Mouse (Mus musculus) adrenal gland, postnatal 4 days (tissue): ENCODE measurements around the gene Prss29. TPM values are rescaled to one million over a fixed set of nuclear protein-coding genes. Genes with fewer than 3 reads are reported as not detected.

Source experiments
- DNase-seq, 2 experiments: peaks; one replicate each; pipeline ENCODE4 v3.0.0; 2021 to 2022; ENCODE audit warnings: low spot score in 2 of 2, mixed read lengths in 2 of 2
- total RNA-seq, 2 experiments: library from RNA; stranded (reverse); gene quantifications; 2 replicates each; pipeline ENCODE4 v1.2.3; 2021

Gene Prss29
- total RNA-seq, 2 experiments from 2014 or later = not detected

- DNase-seq = no peak
Measured at GRCm38 (mm10) chr17:25341490-25341889, 23.0 kb downstream of the Prss29 start.

GRCm38 (mm10) chr17:25345462-25345861, 27.0 kb downstream of the Prss29 start, which contains the start of gene Tpsab1:
Tpsab1 (minus strand) TSS chr17:25345562.
- DNase-seq = no peak

- no peak for DNase-seq
Measured at GRCm38 (mm10) chr17:25361291-25361690, 42.8 kb downstream of the Prss29 start.

GRCm38 (mm10) chr17:25363726-25364125, 45.3 kb downstream of the Prss29 start:
- no peak for DNase-seq

GRCm38 (mm10) chr17:25366005-25366404, 47.6 kb downstream of the Prss29 start, which contains the start of gene Tpsb2:
Tpsb2 (plus strand) TSS chr17:25366305.
- no peak for DNase-seq

GRCm38 (mm10) chr17:25368973-25369372, 50.5 kb downstream of the Prss29 start, which contains the start of gene Tpsg1:
Tpsg1 (plus strand) TSS chr17:25369273.
- DNase-seq = no peak

Other genes starting within 250 kb of the Prss29 start
- 10 to 100 TPM; 25.5 to 26.4 TPM for gene Tmem204, start 235.1 kb upstream of the Prss29 start, total RNA-seq
- 10 to 100 TPM; 30.3 to 35.1 TPM for gene Telo2, start 202.7 kb upstream of the Prss29 start, total RNA-seq
- gene Ptx4, start 197.9 kb upstream of the Prss29 start, total RNA-seq = under 1 TPM; 0.36 to 0.76 TPM
- gene Clcn7, start 185.3 kb upstream of the Prss29 start, total RNA-seq = 10 to 100 TPM; 34.6 to 38.6 TPM
- under 1 TPM; 0.20 to 0.25 TPM for gene Ccdc154, start 156.2 kb upstream of the Prss29 start, total RNA-seq
- gene Gm38655, start 143.2 kb upstream of the Prss29 start, total RNA-seq = under 1 TPM; 0.45 to 0.48 TPM
- 10 to 100 TPM; 17.7 to 18.3 TPM for gene BC003965, start 134.1 kb upstream of the Prss29 start, total RNA-seq
- 10 to 100 TPM; 20.8 to 21.6 TPM for gene Unkl, start 130.3 kb upstream of the Prss29 start, total RNA-seq
- 10 to 100 TPM; 39.0 to 40.6 TPM for gene Gnptg, start 78.5 kb upstream of the Prss29 start, total RNA-seq
- gene Tsr3, start 78.5 kb upstream of the Prss29 start, total RNA-seq = 10 to 100 TPM; 35.6 to 36.5 TPM
- gene Baiap3, start 62.3 kb upstream of the Prss29 start, total RNA-seq = 10 to 100 TPM; 24.4 to 30.7 TPM
- gene Ube2i, start 44.0 kb upstream of the Prss29 start, total RNA-seq = 100 to 1,000 TPM; 371 to 391 TPM
- 1 to 10 TPM; 2.4 to 4.6 TPM for gene Prss34, start 20.3 kb upstream of the Prss29 start, total RNA-seq
- gene Prss28, start 10.0 kb upstream of the Prss29 start, total RNA-seq = not detected
- gene Tpsab1, start 26.9 kb downstream of the Prss29 start, total RNA-seq = 1 to 10 TPM; 3.3 to 6.7 TPM
- gene Tpsb2, start 47.7 kb downstream of the Prss29 start, total RNA-seq = 10 to 100 TPM; 10.3 to 19.6 TPM
- under 1 TPM in 1 of 2 experiments, not detected in 1; 0.56 TPM for gene Tpsg1, start 50.6 kb downstream of the Prss29 start, total RNA-seq
- gene Cacna1h, start 115.1 kb downstream of the Prss29 start, total RNA-seq = 10 to 100 TPM; 64.1 to 65.3 TPM
- gene Tekt4, start 136.0 kb downstream of the Prss29 start, total RNA-seq = not detected
- gene Sstr5, start 178.6 kb downstream of the Prss29 start, total RNA-seq = under 1 TPM; 0.14 to 0.22 TPM